Mouse (Mus musculus): ENCODE measurements around the gene Usp29.

- no peak for TF ChIP-seq CTCF (IDR thresholded peaks at IDR 0.05; ENCODE audit: control insufficient read depth, insufficient read depth, low read length)
- TF ChIP-seq POLR2A (IDR thresholded peaks at IDR 0.05; ENCODE audit: borderline replicate concordance, control insufficient read depth, low read depth, low read length) = no peak
Observed at GRCm38 (mm10) chr7:6731373-6731772, 995 bp downstream of the Usp29 start.

Data from bone marrow, adult 2 months (tissue).